Mouse (Mus musculus): Measurements from ENCODE around the gene Atp2c2. TPM values are rescaled to one million over a fixed set of nuclear protein-coding genes. Genes with fewer than 3 reads are reported as not detected.

Atp2c2 gene
- total RNA-seq, 2 experiments from 2014 or later = 1.8 to 1.9 TPM

DNA sequence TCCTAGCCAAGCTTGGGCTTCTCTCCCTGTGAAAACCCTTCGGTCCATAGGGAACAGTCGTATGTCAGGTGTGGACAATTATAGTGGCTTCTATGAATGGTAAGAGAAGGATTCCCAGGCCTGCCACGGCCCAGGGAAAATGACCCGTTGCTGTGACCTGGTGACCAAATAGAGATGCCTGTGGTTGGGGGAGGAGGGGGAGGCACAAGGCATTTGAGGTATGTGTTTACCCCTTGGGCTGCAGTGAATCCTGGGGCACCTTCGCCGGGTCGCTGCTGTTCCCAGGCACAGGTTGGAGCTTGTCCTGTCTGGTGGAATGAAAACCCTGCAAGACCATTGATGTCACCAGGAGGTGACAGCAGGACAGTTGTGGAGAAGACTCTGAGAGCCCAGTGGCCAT is 5.1 kb upstream of the Atp2c2 start:
- no peak for DNase-seq (ENCODE audit: low spot score in 2 of 2)
- intact Hi-C loops (cut with DNase I) = no loop called here

DNA sequence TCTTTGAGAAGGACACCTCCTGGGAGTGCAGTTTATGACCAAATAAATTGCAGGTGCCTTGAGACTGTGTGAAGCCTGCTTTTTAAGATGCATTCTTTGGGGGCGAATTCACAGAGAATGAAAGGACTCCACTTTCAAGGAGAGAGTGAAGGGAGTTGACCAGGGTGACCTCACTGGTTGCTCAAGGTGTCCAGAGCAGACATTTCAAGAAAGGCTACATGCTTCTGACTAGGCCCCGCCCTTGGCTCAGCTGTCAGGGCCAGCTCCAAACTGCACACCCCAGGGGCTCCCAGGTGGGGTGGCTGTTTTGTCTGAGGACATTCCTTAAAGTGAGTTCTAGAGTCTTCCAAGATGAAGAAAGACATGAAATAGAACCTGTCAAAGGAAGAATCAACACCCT is 2.6 kb upstream of the Atp2c2 start:
- intact Hi-C loops (cut with DNase I) = no loop called here

DNA sequence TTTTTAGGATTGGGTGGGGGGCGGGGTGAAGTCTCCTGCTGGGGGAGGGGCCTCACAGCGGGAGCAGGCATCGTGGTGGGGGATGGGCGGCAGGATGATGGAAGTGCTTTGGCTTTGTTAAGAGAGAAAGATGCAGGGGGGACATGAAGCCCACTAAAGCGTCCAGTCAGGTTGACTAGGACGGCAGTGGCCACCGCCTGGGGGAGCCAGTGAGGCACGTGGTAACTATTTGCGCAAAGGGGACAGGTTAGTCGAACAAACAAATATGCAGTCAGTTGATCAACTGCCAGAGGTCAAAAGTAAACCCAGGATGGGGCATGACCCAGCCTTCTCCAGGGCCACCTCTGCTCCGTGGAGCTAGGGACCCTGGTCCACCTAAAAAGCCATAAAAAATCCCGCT is 849 bp upstream of the Atp2c2 start:
- DNase-seq (ENCODE audit: low spot score in 2 of 2) = peak in 1 of 2 experiments; percentile 43
- intact Hi-C loops (cut with DNase I) = no loop called here

More for the DNA sequence above, 2.6 kb upstream of the Atp2c2 start:
- DNase-seq (ENCODE audit: low spot score in 2 of 2) = no peak

DNA sequence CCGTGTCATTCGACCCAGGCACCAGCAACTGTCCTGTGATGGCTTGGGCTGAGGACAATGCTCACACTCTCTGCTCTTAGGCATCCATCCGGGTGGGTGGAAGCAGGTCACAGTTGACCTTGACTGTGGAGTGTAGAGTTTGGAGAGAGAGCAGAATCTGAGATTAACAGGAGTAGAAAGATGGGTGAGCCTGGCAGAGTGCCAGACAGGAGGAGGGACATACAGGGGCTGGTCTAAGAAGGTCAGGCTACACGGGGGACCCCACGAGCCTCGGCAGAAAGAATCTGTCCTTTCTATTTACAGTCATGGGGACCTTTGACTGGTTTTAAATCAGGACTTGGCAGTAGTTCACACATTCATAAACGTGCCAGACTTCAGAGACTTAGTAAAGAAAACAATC is 3.2 kb downstream of the Atp2c2 start:
- DNase-seq (ENCODE audit: low spot score in 2 of 2) = no peak
- intact Hi-C loops (cut with DNase I) = no loop called here

DNA sequence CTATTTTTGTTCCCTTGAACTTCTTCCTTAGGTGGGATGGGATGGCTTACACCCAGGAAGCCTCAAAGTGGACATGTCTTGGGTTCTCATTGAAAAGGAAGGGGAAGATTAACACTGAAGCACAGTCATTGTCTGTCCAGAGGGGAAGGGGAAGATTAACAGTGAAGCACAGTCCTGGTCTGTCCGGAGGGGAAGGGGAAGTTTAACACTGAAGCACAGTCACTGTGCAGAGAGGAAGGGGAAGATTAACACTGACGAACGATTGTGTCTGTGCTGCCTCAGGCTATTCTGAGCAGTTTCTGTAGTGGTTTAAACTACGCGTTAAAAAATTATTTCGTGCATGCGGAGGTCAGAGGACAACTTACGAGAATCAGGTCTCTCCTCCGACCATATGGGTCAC is 7.3 kb downstream of the Atp2c2 start:
- intact Hi-C loops (cut with DNase I) = no loop called here
- DNase-seq (ENCODE audit: low spot score in 2 of 2) = no peak

DNA sequence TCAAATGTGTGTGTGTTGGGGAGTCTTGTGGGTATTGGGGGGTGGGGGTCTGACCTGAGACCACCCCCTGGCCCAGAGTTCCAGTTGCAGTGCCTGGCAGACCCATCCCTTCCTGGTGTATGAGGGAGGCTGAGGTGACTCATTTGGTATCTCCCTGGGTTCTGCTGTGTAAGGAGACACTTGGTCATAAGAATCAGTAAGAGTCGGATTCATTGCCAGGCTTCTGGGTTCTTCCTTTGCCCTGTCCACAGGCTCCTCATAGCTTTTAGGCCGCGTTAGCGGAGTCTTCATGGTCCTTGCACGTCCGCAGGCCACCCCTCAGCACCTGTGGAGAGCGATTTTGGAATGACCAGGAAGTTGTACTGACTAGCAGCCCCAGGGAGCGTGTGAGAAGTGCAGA is 8.7 kb downstream of the Atp2c2 start:
- intact Hi-C loops (cut with DNase I) = no loop called here
- no peak for DNase-seq (ENCODE audit: low spot score in 2 of 2)

DNA sequence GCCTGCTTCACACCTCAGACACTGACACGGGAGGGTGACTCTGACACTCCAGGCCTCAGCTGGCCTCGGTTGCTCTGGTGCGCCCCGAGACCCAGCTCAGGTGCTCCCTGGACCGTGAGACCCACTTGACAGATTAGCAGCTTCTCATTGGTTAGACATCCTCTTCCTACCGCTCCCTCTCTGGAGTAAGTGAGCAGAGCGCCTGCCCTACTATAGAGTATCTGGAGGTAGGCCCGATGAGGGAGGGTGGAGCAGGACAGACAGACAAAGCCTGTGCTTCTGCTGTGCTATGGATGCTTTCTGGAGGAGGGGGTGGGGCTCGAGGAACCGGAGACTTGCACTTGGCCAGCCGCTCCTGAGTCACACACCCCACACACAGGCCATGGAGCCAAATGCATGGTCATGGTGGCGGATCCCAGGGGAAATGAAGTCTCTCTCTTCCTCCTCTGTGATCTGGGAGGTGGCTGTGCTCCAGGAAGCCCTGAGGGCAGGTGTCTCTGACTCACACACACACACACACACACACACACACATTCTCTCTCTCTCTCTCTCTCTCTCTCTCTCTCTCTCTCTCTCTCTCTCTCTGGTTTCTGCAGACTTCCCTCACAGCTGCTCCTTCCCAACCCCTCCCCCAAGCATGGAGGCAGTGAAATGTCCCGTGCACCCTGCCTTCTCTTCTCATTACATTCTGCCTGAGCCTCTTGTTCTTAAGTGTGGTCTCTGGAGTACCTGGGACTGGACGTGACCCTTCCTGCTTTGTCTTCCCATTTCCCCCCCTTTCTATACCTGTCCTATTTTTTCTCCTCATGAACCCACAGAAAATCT is 9.3 kb downstream of the Atp2c2 start:
- intact Hi-C loops (cut with DNase I) = no loop called here
- no peak for DNase-seq (ENCODE audit: low spot score in 2 of 2)

DNA sequence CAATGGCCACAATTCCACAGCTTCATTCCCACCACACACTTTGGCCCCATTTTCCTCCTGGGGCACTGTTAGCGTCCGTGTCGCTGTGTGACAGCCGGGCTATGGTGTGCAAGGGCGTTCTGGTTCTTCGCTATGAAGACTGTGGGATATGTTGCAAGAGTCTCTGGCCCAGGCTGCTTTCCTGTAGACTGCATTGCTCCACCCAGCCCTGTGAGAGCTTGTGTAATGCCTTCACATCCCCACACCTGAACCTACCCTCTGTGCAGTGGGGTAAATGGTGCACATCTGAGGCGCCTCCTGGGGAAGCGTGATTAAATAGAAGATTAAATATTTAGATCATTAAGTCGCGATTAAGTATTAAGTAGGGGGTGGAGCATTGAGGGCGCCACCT is 9.9 kb downstream of the Atp2c2 start:
- intact Hi-C loops (cut with DNase I) = no loop called here
- DNase-seq (ENCODE audit: low spot score in 2 of 2) = no peak

DNA sequence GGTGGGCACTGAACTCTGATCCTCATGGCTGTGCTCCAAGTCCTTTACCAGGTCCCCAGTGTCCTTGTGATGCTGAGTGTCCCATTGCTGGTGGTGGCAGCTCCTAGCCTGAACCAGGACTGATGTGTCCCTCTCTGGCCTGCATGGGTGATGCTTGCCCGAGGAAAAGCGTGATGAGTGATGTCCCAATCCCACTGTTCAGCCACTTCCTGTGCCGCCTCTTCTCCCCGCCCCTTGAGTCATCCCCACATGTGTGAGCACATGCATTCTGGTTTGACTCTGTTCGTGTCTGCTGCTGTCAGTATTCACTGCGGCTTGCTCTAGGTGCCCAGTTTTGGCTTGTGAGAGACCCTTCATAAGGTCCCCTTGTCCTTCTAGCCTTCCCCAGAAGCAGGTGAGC is 12.4 kb downstream of the Atp2c2 start:
- intact Hi-C loops (cut with DNase I) = no loop called here
- no peak for DNase-seq (ENCODE audit: low spot score in 2 of 2)

DNA sequence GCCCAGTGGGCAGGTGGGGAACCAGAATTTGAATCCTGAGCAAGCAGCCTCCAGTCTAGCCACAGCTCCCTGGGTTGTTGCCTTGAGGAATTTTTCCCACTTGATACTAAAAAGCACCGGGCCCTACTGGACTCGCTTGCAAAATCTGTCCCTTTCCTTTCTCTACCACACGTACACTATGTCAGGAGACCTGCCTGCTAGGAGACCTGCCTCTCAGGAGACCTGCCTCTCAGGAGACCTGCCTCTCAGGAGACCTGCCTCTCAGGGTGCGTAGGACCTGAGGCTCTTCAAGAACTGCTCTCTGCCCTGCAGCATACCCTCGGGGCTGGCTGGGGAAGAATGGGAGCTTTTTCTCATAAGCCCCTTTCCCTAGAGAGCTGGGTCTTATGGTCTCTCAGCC is 13.6 kb downstream of the Atp2c2 start:
- no peak for DNase-seq (ENCODE audit: low spot score in 2 of 2)
- intact Hi-C loops (cut with DNase I) = no loop called here

DNA sequence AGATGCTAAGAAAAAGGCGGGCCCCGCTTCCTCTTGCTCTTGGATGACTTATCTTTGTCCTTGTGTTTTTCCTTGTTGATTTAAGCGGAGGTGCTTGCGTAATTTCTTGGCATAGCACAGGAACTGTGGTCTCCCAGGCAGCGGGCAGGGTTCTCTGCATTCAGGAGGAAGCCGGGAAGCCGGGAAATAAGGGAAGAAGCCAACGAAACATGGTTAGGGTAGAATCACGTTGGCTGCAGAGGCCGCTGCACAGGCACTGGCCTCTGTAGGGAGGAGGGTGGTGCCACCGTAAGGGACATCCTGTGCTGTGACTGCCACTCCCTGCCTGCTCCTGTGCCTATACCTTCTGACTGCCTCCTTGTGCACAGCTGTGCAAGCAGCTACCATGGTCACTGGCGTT is 15.4 kb downstream of the Atp2c2 start:
- DNase-seq (ENCODE audit: low spot score in 2 of 2) = no peak
- intact Hi-C loops (cut with DNase I) = no loop called here

DNA sequence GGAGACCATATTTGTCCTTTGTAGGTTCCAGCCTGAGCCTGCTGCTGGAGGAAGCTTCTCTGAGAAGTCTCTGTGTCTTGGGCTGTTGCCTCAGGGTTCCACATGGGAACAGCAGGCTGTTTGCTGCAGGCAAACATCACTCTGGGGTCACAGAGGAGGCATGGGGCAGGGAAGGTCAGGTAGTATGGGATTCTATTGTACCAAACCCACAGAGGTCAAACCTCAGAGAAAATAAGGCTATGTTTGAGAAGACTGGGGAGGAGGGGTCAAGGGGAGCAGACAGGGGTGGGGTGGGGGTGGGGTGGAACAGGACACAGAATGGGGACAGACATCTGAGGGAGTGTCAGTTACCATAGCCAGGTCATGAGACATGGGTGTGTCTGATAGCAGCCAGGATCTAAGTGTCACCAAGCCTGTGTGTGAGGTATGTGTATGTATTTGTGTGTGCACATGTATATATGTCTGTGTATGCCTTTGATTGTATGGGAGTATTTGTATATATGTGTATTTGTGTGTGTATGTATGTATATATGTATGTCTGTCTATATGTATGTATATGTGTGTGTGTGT is 17.0 kb downstream of the Atp2c2 start:
- intact Hi-C loops (cut with DNase I) = no loop called here
- no peak for DNase-seq (ENCODE audit: low spot score in 2 of 2)

DNA sequence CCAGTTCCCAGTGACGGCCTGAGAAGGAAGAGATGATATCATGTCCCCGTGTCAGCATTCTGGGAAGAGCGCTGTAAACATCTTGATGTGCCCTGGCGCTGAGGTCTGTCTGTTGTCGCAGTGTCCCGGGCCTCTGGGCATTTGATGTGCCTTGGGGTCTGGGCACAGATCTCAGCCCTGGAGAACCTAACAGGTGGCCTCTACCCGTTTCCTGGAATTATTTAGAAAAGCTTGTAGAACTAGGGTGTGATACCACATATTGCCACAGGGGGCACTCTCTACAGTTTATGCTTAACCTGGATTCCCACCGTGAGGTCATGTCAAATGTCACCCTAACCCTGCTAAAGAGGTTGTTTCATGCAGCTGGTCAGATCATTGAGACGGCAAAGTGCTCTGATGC is 18.0 kb downstream of the Atp2c2 start:
- DNase-seq (ENCODE audit: low spot score in 2 of 2) = no peak
- intact Hi-C loops (cut with DNase I) = no loop called here

DNA sequence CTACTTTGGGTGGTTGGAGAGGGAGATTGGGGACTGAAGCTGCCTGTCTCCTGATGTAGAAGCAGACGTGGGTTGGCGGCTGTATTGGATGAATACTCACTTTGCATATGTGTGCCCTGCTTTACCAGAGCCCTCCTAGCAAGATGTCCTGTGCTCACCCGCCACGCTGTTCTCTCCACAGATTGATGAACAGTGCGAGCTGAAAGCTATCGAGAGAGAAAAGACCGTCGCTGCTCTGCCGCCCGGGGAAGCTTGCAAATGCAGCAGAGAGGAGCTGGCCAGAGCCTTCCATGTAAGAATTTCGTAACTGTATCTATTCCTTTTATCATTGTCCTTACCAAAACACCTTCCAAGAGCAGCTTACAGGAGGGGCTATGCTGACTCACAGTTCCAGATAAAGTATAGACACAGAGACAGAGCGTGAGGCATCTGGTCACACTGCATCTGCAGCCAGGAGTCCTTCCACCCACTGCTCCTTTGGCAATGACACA is 19.2 kb downstream of the Atp2c2 start:
- intact Hi-C loops (cut with DNase I) = no loop called here
- peak; percentile 42 to 78 for DNase-seq (ENCODE audit: low spot score in 2 of 2)

DNA sequence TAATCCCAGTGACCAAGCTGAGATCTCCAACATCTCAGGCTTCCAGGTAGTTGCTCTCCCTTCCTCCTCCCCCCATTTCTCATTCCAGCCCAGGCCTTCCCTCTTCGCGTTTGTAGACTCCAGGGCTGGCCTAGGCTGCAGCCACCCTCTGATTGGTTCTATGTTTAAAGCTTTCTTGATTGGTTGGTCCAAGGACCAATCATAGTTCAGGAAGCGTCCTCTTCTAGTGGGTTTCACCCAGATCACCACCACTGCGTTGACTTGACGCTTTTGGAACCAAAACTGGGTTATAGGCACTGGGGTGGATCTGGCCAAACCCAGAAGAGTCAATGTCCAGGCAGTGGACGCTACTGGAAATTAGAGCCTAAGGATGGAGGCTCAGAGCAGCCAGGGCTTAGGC is 22.5 kb downstream of the Atp2c2 start:
- DNase-seq (ENCODE audit: low spot score in 2 of 2) = no peak
- intact Hi-C loops (cut with DNase I) = no loop called here

DNA sequence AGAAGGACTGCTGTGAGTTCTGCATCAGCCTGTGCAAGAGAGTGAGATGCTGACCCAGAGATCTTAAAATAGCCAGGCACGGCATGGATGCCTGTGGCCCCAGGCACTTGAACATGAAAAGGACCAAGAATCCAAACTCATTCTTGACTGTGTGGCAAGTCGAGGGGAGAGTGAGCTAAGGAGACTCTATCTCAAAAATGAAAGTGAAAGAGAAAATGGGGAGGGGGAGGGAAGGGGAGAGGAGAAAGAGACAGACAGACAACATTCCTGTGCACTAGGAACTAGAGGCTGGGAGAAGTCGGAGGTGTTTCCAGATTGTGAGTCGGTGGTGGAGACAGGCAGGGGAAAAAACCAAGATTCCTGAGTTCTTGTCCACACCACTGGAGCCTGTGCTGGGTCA is 23.9 kb downstream of the Atp2c2 start:
- intact Hi-C loops (cut with DNase I) = no loop called here
- no peak for DNase-seq (ENCODE audit: low spot score in 2 of 2)

DNA sequence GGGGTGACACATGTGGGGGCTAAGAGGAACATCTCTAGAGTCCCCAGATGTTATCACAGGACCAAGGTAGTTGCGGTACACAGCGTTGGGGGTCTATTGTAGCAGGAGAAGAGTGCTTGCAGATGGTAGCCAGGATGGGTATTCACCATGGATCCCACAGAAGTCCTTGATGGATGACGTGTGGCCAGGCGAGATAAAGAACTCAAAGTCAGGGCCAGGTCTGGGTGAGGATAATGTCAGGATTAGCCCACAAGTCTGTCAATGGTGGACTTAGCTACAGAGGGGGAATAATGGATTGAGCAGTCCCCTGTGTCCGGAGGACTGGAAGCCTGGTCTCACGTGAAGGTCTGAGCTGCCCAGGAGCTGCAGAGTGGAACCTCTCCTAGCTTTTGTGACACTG is 24.8 kb downstream of the Atp2c2 start:
- intact Hi-C loops (cut with DNase I) = no loop called here
- no peak for DNase-seq (ENCODE audit: low spot score in 2 of 2)

DNA sequence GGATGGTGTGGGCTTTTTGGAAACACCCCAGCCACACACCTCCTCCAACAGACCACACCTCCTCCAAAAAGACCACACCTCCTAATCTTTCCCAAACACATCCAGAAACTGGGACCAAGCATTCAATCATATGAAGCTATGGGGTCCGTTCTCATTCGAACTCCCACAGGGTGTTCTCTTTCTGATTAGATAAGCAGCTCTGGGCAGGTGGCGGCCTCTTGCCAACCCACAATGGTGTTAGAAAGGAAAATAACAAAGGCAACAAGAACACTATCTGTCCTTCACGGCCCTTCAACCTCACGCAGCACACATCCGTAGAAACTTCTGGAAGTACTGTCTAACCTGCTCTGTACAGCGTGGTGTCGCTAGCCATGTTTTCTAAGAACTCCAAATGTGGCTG is 27.3 kb downstream of the Atp2c2 start:
- intact Hi-C loops (cut with DNase I) = no loop called here
- no peak for DNase-seq (ENCODE audit: low spot score in 2 of 2)

DNA sequence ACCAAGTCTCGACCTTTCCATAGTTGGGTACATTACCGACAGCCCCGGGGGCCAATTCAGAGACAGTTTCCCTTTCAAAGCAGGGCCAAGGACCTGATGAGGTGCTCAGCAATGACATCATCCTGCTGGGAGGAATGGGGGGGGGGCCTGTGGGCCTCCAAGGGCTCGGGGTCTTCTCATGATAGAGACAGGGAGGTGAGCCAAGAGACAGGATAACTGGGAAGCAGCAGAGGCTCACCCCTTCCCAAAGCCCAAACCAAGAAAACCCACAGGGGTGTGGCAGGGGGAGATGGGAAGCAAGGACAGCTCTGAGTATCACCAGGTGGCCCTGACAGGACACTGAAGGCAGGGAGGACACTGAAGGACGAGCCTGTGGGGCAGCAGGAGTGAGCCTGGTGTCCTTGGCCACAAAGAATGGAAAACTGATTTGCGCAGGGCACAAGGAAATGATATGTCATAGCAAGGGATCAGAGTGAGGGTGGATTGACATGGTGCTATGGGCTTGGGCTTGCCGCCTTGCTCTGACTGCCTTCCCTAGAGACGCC is 28.6 kb downstream of the Atp2c2 start:
- intact Hi-C loops (cut with DNase I) = no loop called here
- DNase-seq (ENCODE audit: low spot score in 2 of 2) = no peak

DNA sequence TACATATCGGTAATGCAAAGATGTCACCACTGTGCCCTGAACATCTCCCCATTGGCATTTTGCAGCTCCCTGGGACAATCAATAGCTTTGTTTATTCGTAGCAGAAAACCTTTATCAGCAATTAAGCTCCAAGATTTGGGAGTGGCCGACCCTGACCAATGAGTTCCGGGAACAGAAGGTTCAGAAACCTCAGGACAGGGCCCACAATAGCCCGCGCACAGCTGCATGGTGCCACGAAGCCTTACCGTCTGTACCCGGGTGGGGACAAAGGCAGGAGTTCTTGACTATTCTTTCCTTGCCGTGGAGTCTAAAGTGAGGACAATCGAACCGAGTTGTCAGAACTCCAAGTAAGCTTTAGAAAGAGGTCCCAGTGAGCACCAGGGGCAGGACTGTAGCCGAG is 32.3 kb downstream of the Atp2c2 start:
- DNase-seq (ENCODE audit: low spot score in 2 of 2) = no peak
- intact Hi-C loops (cut with DNase I) = no loop called here

DNA sequence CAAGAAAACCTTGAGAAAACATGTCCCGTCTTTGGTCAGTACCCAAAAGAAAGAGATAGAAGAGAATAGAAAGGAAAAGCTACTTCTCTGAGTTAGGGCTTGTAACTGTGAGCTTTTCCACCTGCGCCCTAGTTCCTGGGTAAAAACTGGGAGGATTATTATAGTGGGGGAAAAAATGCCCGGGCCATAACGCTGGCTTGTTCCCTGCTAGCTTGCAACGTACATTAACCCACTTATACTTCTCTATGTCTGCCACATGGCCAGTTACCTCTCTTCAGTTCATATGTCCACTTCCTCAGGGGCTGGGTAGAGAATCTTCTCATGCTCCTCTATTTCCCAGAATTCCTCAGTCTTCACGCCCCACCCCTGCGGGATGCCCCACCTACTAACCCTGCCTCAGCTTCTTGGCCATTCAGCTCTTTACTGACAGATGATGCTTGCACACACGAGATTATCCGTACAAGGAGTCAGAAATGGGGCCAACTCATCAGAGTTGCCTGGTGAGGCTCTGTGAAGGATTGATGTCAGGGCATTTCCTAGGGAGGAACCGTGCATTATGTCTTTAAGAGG is 36.6 kb downstream of the Atp2c2 start:
- intact Hi-C loops (cut with DNase I) = no loop called here
- DNase-seq (ENCODE audit: low spot score in 2 of 2) = no peak
